Mouse (Mus musculus): ENCODE data around the gene Atp8a1.
"Not testable (repeated sequence)": the region's sequence is repeated elsewhere in the genome, so short reads cannot be mapped to it uniquely, and the experiment has no call there.

- TF ChIP-seq CTCF (IDR thresholded peaks at IDR 0.05; ENCODE audit: control insufficient read depth, insufficient read depth, insufficient replicate concordance, low read depth, low read length); POLR2A (IDR thresholded peaks at IDR 0.05; ENCODE audit: control insufficient read depth, low read depth, low read length): not testable (repeated sequence)
Measured at GRCm38 (mm10) chr5:67815060-67815459, 32.2 kb downstream of the Atp8a1 start.
